Mouse (Mus musculus): ENCODE results near the gene Gspt1.

- TF ChIP-seq CTCF (IDR thresholded peaks at IDR 0.05; ENCODE audit: low read depth) (no peak), EP300 (IDR thresholded peaks at IDR 0.05; ENCODE audit: low read depth) (no peak)
Measured at GRCm38 (mm10) chr16:11203600-11204390, 50.3 kb downstream of the Gspt1 start.
